Mouse (Mus musculus): Measurements from ENCODE around the gene Zzz3. TPM values are rescaled to one million over a fixed set of nuclear protein-coding genes. Genes with fewer than 3 reads are reported as not detected.

Zzz3 gene
- polyA plus RNA-seq, 1 experiment from 2014 or later = 22.8 TPM

- DNase-seq (ENCODE audit: low spot score) = peak; percentile 81
- peak overlapping the region; percentile 59 for H3K9ac ChIP-seq (ENCODE audit: low read length)
- TF ChIP-seq CTCF (IDR thresholded peaks at IDR 0.05; ENCODE audit: low read depth) = no peak
- TF ChIP-seq EP300 (optimal IDR thresholded peaks at IDR 0.05) = no peak
- H3K4me1 ChIP-seq (replicated peaks; ENCODE audit: control insufficient read depth, insufficient read depth) = no peaks in the 10 kb centered on the region
- 3% methylated on average over 12 of the region's 16 CpGs for WGBS
- no peaks in the 10 kb centered on the region for H3K27me3 ChIP-seq (ENCODE audit: control insufficient read depth, insufficient read depth, low read length)
- H3K4me3 ChIP-seq (ENCODE audit: low read depth, low read length) = peak overlapping the region; percentile 46
- peak; percentile 84 for ATAC-seq (ENCODE audit: low FRiP score, low TSS enrichment)
- no peaks in the 10 kb centered on the region for H3K9me3 ChIP-seq (ENCODE audit: control insufficient read depth, low read length)
- no peaks in the 10 kb centered on the region for H3K36me3 ChIP-seq (ENCODE audit: control insufficient read depth, insufficient read depth, low read length)
- peak overlapping the region; percentile 88 for H3K27ac ChIP-seq (replicated peaks)
- H3K4me2 ChIP-seq (replicated peaks; ENCODE audit: low read depth) = peak overlapping the region; percentile 72
Observed at GRCm38 (mm10) chr3:152478599-152479435, 83.5 kb downstream of the Zzz3 start.

GRCm38 (mm10) chr3:152480336-152480735 lies 85.1 kb downstream of the Zzz3 start:
- no peak overlapping the region for H3K27ac ChIP-seq (replicated peaks)
- H3K9ac ChIP-seq (ENCODE audit: low read length) = no peak overlapping the region
- no peak for DNase-seq (ENCODE audit: low spot score)
- H3K4me2 ChIP-seq (replicated peaks; ENCODE audit: low read depth) = no peak overlapping the region
- 92% methylated on average over 6 of the region's 6 CpGs for WGBS
- H3K4me1 ChIP-seq (replicated peaks; ENCODE audit: control insufficient read depth, insufficient read depth) = no peaks in the 10 kb centered on the region
- ATAC-seq (ENCODE audit: low FRiP score, low TSS enrichment) = no peak
- no peak overlapping the region for H3K4me3 ChIP-seq (ENCODE audit: low read depth, low read length)
- no peaks in the 10 kb centered on the region for H3K9me3 ChIP-seq (ENCODE audit: control insufficient read depth, low read length)
- H3K27me3 ChIP-seq (ENCODE audit: control insufficient read depth, insufficient read depth, low read length) = no peaks in the 10 kb centered on the region
- H3K36me3 ChIP-seq (ENCODE audit: control insufficient read depth, insufficient read depth, low read length) = no peaks in the 10 kb centered on the region
- TF ChIP-seq CTCF (IDR thresholded peaks at IDR 0.05; ENCODE audit: low read depth) = no peak
- no peak for TF ChIP-seq EP300 (optimal IDR thresholded peaks at IDR 0.05)

DNA sequence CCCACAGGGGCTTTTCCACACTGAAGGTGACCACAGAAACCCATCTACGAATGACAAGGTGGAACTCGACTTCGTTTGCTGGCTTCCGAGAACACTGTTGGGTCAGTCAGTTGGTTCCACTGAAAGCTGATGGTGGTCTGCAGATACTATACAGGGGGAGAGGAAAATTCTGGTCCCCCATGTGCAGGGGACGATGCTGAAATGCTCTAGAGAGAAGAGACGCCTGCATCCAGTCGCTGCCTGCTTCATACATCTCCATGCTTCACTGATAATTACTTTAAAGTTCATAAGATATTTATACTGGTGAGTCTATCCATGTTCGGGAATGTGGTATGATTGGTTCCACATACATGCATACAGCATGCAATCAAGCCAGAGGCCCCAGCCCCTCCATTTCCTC lies 86.9 kb downstream of the Zzz3 start:
- Histone ChIP-seq H3K4me3 (ENCODE audit: low read depth, low read length) (no peak overlapping the region), H3K36me3 (ENCODE audit: control insufficient read depth, insufficient read depth, low read length) (no peaks in the 10 kb centered on the region), H3K27me3 (ENCODE audit: control insufficient read depth, insufficient read depth, low read length) (no peaks in the 10 kb centered on the region), H3K4me2 (replicated peaks; ENCODE audit: low read depth) (no peak overlapping the region), H3K27ac (replicated peaks) (no peak overlapping the region), H3K9ac (ENCODE audit: low read length) (no peak overlapping the region), H3K4me1 (replicated peaks; ENCODE audit: control insufficient read depth, insufficient read depth) (no peaks in the 10 kb centered on the region), H3K9me3 (ENCODE audit: control insufficient read depth, low read length) (no peaks in the 10 kb centered on the region)
- 86% methylated on average over 8 of the region's 8 CpGs for WGBS
- DNase-seq (ENCODE audit: low spot score) (no peak), ATAC-seq (ENCODE audit: low FRiP score, low TSS enrichment) (no peak)
- TF ChIP-seq EP300 (optimal IDR thresholded peaks at IDR 0.05) = no peak
- no peak for TF ChIP-seq CTCF (IDR thresholded peaks at IDR 0.05; ENCODE audit: low read depth)

- Histone ChIP-seq H3K4me3 (ENCODE audit: low read depth, low read length) (no peak overlapping the region), H3K4me1 (replicated peaks; ENCODE audit: control insufficient read depth, insufficient read depth) (no peaks in the 10 kb centered on the region), H3K9ac (ENCODE audit: low read length) (no peak overlapping the region), H3K27me3 (ENCODE audit: control insufficient read depth, insufficient read depth, low read length) (no peaks in the 10 kb centered on the region), H3K4me2 (replicated peaks; ENCODE audit: low read depth) (no peak overlapping the region), H3K36me3 (ENCODE audit: control insufficient read depth, insufficient read depth, low read length) (no peaks in the 10 kb centered on the region), H3K9me3 (ENCODE audit: control insufficient read depth, low read length) (no peaks in the 10 kb centered on the region), H3K27ac (replicated peaks) (no peak overlapping the region)
- WGBS = 26% methylated on average over 7 of the region's 7 CpGs
- ATAC-seq (ENCODE audit: low FRiP score, low TSS enrichment) (no peak), DNase-seq (ENCODE audit: low spot score) (no peak)
- TF ChIP-seq CTCF (IDR thresholded peaks at IDR 0.05; ENCODE audit: low read depth) (no peak), EP300 (optimal IDR thresholded peaks at IDR 0.05) (no peak)
Observed at GRCm38 (mm10) chr3:152483800-152484199, 88.5 kb downstream of the Zzz3 start.

- Histone ChIP-seq H3K27me3 (ENCODE audit: control insufficient read depth, insufficient read depth, low read length) (no peaks in the 10 kb centered on the region), H3K4me2 (replicated peaks; ENCODE audit: low read depth) (no peak overlapping the region), H3K4me3 (ENCODE audit: low read depth, low read length) (no peak overlapping the region), H3K36me3 (ENCODE audit: control insufficient read depth, insufficient read depth, low read length) (no peaks in the 10 kb centered on the region), H3K9me3 (ENCODE audit: control insufficient read depth, low read length) (no peaks in the 10 kb centered on the region), H3K4me1 (replicated peaks; ENCODE audit: control insufficient read depth, insufficient read depth) (no peaks in the 10 kb centered on the region), H3K9ac (ENCODE audit: low read length) (no peak overlapping the region), H3K27ac (replicated peaks) (no peak overlapping the region)
- no peak for ATAC-seq (ENCODE audit: low FRiP score, low TSS enrichment)
- WGBS = 29% methylated on average over 6 of the region's 6 CpGs
- TF ChIP-seq CTCF (IDR thresholded peaks at IDR 0.05; ENCODE audit: low read depth) (no peak), EP300 (optimal IDR thresholded peaks at IDR 0.05) (no peak)
- no peak for DNase-seq (ENCODE audit: low spot score)
Observed at GRCm38 (mm10) chr3:152484206-152484605, 88.9 kb downstream of the Zzz3 start.

DNA sequence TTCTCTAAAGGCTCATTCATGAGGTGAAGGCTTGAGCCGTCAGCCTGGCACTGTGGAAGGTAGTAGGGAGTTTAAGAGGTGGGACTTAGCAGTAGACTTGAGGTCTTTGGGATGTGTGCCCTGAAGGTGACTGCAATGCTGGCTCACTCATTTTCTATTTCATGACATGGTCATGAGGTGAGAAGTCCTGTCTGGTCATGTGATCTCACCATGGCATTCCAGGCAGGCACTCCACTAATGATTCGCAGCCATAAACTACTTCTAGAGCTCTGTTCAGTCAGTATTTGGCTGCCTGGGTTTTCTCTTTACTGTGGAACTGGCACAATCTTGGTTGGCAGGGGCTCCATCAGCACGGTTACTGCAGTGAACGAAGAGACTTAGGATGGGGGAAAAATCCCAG lies 93.7 kb downstream of the Zzz3 start:
- Histone ChIP-seq H3K27me3 (ENCODE audit: control insufficient read depth, insufficient read depth, low read length) (no peaks in the 10 kb centered on the region), H3K9me3 (ENCODE audit: control insufficient read depth, low read length) (no peaks in the 10 kb centered on the region), H3K27ac (replicated peaks) (no peak overlapping the region), H3K36me3 (ENCODE audit: control insufficient read depth, insufficient read depth, low read length) (no peaks in the 10 kb centered on the region), H3K4me2 (replicated peaks; ENCODE audit: low read depth) (no peak overlapping the region), H3K9ac (ENCODE audit: low read length) (no peak overlapping the region), H3K4me1 (replicated peaks; ENCODE audit: control insufficient read depth, insufficient read depth) (no peaks in the 10 kb centered on the region), H3K4me3 (ENCODE audit: low read depth, low read length) (no peak overlapping the region)
- DNase-seq (ENCODE audit: low spot score) (no peak), ATAC-seq (ENCODE audit: low FRiP score, low TSS enrichment) (no peak)
- WGBS = 79% methylated on average over 4 of the region's 4 CpGs
- TF ChIP-seq CTCF (IDR thresholded peaks at IDR 0.05; ENCODE audit: low read depth) (no peak), EP300 (optimal IDR thresholded peaks at IDR 0.05) (no peak)
